Mouse (Mus musculus): ENCODE measurements around the gene Lrp2. TPM values are rescaled to one million over a fixed set of nuclear protein-coding genes. Genes with fewer than 3 reads are reported as not detected.
"Not testable (repeated sequence)": the region's sequence is repeated elsewhere in the genome, so short reads cannot be mapped to it uniquely, and the experiment has no call there.

The Lrp2 gene
- total RNA-seq, 2 experiments from 2014 or later = not detected

- no peak for ATAC-seq (replicated peaks; ENCODE audit: low FRiP score, poor library complexity, severe bottlenecking)
Measured at GRCm38 (mm10) chr2:69585191-69585885, 527 bp downstream of the Lrp2 start.

- ATAC-seq (replicated peaks; ENCODE audit: low FRiP score, poor library complexity, severe bottlenecking) = no peak
Measured at GRCm38 (mm10) chr2:69584117-69584933, 1.5 kb downstream of the Lrp2 start.

- ATAC-seq (replicated peaks; ENCODE audit: low FRiP score, poor library complexity, severe bottlenecking) = no peak
Measured at GRCm38 (mm10) chr2:69582861-69583260, 3.0 kb downstream of the Lrp2 start.

- ATAC-seq (replicated peaks; ENCODE audit: low FRiP score, poor library complexity, severe bottlenecking) = not testable (repeated sequence)
Measured at GRCm38 (mm10) chr2:69582068-69582467, 3.8 kb downstream of the Lrp2 start.

GRCm38 (mm10) chr2:69580091-69580490 lies 5.8 kb downstream of the Lrp2 start:
- no peak for ATAC-seq (replicated peaks; ENCODE audit: low FRiP score, poor library complexity, severe bottlenecking)

- ATAC-seq (replicated peaks; ENCODE audit: low FRiP score, poor library complexity, severe bottlenecking) = no peak
Measured at GRCm38 (mm10) chr2:69578206-69578605, 7.7 kb downstream of the Lrp2 start.

GRCm38 (mm10) chr2:69576531-69576930 lies 9.3 kb downstream of the Lrp2 start:
- no peak for ATAC-seq (replicated peaks; ENCODE audit: low FRiP score, poor library complexity, severe bottlenecking)

GRCm38 (mm10) chr2:69574934-69575333 lies 10.9 kb downstream of the Lrp2 start:
- ATAC-seq (replicated peaks; ENCODE audit: low FRiP score, poor library complexity, severe bottlenecking) = no peak

GRCm38 (mm10) chr2:69574261-69574660 lies 11.6 kb downstream of the Lrp2 start:
- ATAC-seq (replicated peaks; ENCODE audit: low FRiP score, poor library complexity, severe bottlenecking) = no peak

GRCm38 (mm10) chr2:69573733-69574054 lies 12.2 kb downstream of the Lrp2 start:
- ATAC-seq (replicated peaks; ENCODE audit: low FRiP score, poor library complexity, severe bottlenecking) = no peak

- no peak for ATAC-seq (replicated peaks; ENCODE audit: low FRiP score, poor library complexity, severe bottlenecking)
Measured at GRCm38 (mm10) chr2:69573038-69573732, 12.7 kb downstream of the Lrp2 start.

- ATAC-seq (replicated peaks; ENCODE audit: low FRiP score, poor library complexity, severe bottlenecking) = no peak
Measured at GRCm38 (mm10) chr2:69570556-69570955, 15.3 kb downstream of the Lrp2 start.

- no peak for ATAC-seq (replicated peaks; ENCODE audit: low FRiP score, poor library complexity, severe bottlenecking)
Measured at GRCm38 (mm10) chr2:69566281-69566680, 19.6 kb downstream of the Lrp2 start.

- no peak for ATAC-seq (replicated peaks; ENCODE audit: low FRiP score, poor library complexity, severe bottlenecking)
Measured at GRCm38 (mm10) chr2:69563492-69563891, 22.4 kb downstream of the Lrp2 start.

GRCm38 (mm10) chr2:69562761-69563160 lies 23.1 kb downstream of the Lrp2 start:
- no peak for ATAC-seq (replicated peaks; ENCODE audit: low FRiP score, poor library complexity, severe bottlenecking)

- no peak for ATAC-seq (replicated peaks; ENCODE audit: low FRiP score, poor library complexity, severe bottlenecking)
Measured at GRCm38 (mm10) chr2:69560221-69560620, 25.6 kb downstream of the Lrp2 start.

- ATAC-seq (replicated peaks; ENCODE audit: low FRiP score, poor library complexity, severe bottlenecking) = no peak
Measured at GRCm38 (mm10) chr2:69559380-69559779, 26.5 kb downstream of the Lrp2 start.

- ATAC-seq (replicated peaks; ENCODE audit: low FRiP score, poor library complexity, severe bottlenecking) = no peak
Measured at GRCm38 (mm10) chr2:69556686-69557085, 29.2 kb downstream of the Lrp2 start.

GRCm38 (mm10) chr2:69551639-69552038 lies 34.2 kb downstream of the Lrp2 start:
- no peak for ATAC-seq (replicated peaks; ENCODE audit: low FRiP score, poor library complexity, severe bottlenecking)

GRCm38 (mm10) chr2:69546823-69547222 lies 39.0 kb downstream of the Lrp2 start:
- ATAC-seq (replicated peaks; ENCODE audit: low FRiP score, poor library complexity, severe bottlenecking) = no peak

- ATAC-seq (replicated peaks; ENCODE audit: low FRiP score, poor library complexity, severe bottlenecking) = no peak
Measured at GRCm38 (mm10) chr2:69536018-69536417, 49.8 kb downstream of the Lrp2 start.

Data from erythroblast, adult 5-6 weeks (primary cell).